Mouse (Mus musculus): Measurements from ENCODE around the gene Pcdh7. TPM values are rescaled to one million over a fixed set of nuclear protein-coding genes. Genes with fewer than 3 reads are reported as not detected.

Gene Pcdh7
- polyA plus RNA-seq, 1 experiment from 2014 or later: 23.9 TPM

DNA sequence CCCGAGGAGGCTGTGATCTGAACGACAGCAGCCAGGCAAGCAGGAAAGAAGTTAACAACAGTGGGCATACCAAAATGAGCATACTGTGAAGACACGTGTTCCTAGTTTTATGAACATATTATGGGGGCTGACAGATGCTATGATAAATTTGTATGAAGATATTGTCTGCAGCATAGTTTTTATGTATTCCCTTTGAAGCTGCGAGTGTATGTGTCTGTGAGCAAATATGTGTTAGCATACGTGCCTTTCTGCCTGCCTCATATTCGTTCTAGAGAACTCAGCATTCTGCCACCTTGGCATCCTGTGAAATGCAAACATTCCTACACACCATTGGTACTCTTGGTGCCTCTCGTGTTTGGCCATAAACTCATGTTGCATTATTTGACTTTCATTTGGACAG is 307.4 kb downstream of the Pcdh7 start:
- 86% methylated on average over 7 of the region's 7 CpGs for WGBS
- H3K9me3 ChIP-seq: no peaks in the 10 kb centered on the region
- H3K27ac ChIP-seq: no peak overlapping the region
- no peak for DNase-seq (ENCODE audit: low spot score)
- H3K27me3 ChIP-seq (ENCODE audit: insufficient read depth, poor library complexity, severe bottlenecking): no peaks in the 10 kb centered on the region
- H3K4me1 ChIP-seq: no peaks in the 10 kb centered on the region
- peaks cover 1% of the 10 kb centered on the region; the same call in 1 of the 2 replicates for H3K36me3 ChIP-seq
- no peak overlapping the region for H3K4me3 ChIP-seq

DNA sequence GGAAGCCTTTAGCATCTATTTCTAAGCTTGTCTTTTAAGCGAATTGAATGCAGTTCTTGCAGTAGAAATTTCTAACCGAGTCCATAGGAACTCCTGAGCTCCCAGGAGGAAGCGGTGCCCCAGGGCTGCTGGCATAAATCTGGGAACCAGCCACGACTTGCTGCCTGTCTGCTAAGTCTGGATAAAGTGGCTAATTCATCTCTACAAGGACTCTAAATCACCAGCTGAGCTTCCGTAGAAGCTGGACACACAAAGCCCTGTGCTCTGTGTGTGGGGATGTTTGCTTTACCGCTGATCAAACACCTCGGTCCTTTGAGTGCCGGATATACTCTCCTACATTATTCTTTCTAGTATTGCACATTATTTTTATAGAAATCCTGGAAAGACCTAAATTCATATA is 308.0 kb downstream of the Pcdh7 start:
- no peaks in the 10 kb centered on the region for H3K9me3 ChIP-seq
- H3K27me3 ChIP-seq (ENCODE audit: insufficient read depth, poor library complexity, severe bottlenecking): no peaks in the 10 kb centered on the region
- H3K27ac ChIP-seq: no peak overlapping the region
- H3K4me3 ChIP-seq: no peak overlapping the region
- no peaks in the 10 kb centered on the region for H3K4me1 ChIP-seq
- DNase-seq (ENCODE audit: low spot score): no peak
- H3K36me3 ChIP-seq: peaks cover 2% of the 10 kb centered on the region; the same call in 1 of the 2 replicates
- WGBS: 67% methylated on average over 8 of the region's 8 CpGs

DNA sequence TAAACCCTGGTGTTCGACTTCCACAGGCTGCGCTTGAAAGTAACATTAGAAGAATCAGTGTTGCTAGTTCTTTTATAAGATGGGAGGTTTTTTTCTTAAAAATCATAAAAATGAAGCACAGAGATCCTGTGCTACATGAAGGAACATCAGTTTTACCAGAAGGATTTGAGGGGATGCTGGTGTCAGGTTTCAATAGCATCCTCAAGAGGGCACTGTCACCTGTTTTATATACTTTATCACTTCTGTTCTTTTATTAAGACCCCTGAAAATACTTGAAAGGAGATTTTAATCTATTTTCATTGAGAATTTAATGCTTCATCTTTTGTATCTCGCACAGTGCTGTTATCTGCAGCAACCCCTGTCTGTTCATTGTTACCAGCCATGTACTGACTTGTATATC is 322.1 kb downstream of the Pcdh7 start:
- WGBS: 62% methylated on average over 3 of the region's 3 CpGs
- Histone ChIP-seq H3K4me1 (no peaks in the 10 kb centered on the region), H3K27ac (no peak overlapping the region), H3K9me3 (no peaks in the 10 kb centered on the region), H3K36me3 (no peaks in the 10 kb centered on the region), H3K27me3 (ENCODE audit: insufficient read depth, poor library complexity, severe bottlenecking) (no peaks in the 10 kb centered on the region), H3K4me3 (no peak overlapping the region)
- DNase-seq (ENCODE audit: low spot score): no peak

DNA sequence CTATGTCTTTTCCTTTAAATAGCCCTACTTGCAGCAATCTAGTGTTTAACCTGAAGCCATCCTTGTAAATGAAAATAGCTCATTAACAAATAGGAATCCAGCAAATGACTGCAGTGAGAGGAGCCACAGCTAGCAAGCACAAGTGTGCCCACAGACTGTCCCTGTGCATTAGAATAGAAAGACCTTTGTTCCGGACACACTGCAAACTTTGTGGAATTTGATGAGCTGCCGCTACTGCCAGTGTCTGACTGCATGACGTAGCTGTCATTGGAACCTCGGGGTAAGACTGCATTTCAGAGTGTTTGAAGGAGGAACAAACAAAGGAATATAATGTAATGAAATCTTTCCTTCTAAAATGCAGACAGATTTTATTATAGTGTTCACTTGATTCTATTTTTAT is 326.4 kb downstream of the Pcdh7 start:
- Histone ChIP-seq H3K36me3 (no peaks in the 10 kb centered on the region), H3K27me3 (ENCODE audit: insufficient read depth, poor library complexity, severe bottlenecking) (no peaks in the 10 kb centered on the region), H3K27ac (no peak overlapping the region), H3K9me3 (no peaks in the 10 kb centered on the region), H3K4me1 (no peaks in the 10 kb centered on the region), H3K4me3 (no peak overlapping the region)
- DNase-seq (ENCODE audit: low spot score): no peak
- WGBS: 66% methylated on average over 4 of the region's 4 CpGs

DNA sequence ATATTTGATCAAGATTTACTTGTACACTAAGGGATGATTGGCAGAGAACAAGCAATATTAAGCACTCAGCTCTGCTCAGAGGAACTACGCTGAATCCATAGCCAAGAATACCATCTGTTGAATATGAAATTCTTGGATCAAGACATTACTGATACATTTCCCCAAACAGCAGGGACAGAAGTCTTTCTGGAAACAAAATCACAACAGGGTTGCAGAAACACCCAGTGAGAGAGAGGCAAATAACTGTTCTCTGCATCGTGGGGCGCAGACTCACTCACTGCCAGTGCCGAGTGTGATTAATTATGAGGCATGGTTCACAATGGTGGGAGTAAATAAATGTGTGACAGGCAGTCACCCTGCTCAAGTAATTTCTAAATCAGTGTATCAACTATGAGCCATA is 363.3 kb downstream of the Pcdh7 start:
- H3K4me1 ChIP-seq: peaks cover 16% of the 10 kb centered on the region
- peak overlapping the region; percentile 18; the same call in 1 of the 2 replicates for H3K27ac ChIP-seq
- no peaks in the 10 kb centered on the region for H3K27me3 ChIP-seq (ENCODE audit: insufficient read depth, poor library complexity, severe bottlenecking)
- WGBS: 83% methylated on average over 4 of the region's 4 CpGs
- H3K9me3 ChIP-seq: no peaks in the 10 kb centered on the region
- no peak overlapping the region for H3K4me3 ChIP-seq
- DNase-seq (ENCODE audit: low spot score): no peak
- H3K36me3 ChIP-seq: no peaks in the 10 kb centered on the region

DNA sequence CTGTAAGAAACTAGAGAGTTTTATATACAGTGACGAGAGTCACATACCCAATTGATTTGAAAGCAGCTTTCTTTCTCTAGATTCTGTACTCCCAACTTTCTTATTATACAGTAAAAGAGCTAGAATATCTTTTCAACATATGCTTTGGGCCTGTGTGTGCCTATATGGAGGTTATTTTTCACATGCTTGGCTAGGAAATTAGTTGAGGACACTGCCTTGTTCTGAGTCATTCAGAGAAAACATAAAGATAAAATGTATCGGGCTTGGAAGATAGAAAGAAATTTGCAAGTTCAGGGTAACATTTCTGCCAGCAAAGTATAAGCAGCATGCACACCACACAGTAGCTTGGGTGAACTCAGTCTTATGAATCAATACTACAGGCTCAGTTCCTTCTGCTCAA is 364.5 kb downstream of the Pcdh7 start:
- Histone ChIP-seq H3K9me3 (no peaks in the 10 kb centered on the region), H3K27me3 (ENCODE audit: insufficient read depth, poor library complexity, severe bottlenecking) (no peaks in the 10 kb centered on the region), H3K4me1 (peaks cover 16% of the 10 kb centered on the region), H3K27ac (peak overlapping the region; percentile 83), H3K4me3 (no peak overlapping the region), H3K36me3 (no peaks in the 10 kb centered on the region)
- 66% methylated on average over 2 of the region's 2 CpGs for WGBS
- no peak for DNase-seq (ENCODE audit: low spot score)

DNA sequence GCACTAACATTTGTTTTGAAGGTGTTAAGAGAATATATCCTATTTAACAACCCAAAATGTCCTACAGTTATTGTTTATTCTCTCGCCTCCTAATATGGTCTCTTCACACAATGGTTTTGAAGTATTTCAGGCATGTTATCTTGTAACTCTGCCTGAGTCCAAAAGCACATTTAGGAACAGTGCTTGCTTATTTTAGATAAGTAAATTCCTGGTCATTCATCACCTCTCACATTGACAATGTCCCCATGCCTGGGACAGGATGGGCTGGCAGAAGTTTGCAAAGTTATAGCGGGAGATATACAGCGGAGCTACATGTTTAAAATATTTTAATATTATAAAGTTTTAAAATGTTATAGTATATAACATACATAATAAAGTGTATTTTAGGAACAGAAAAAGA is 365.3 kb downstream of the Pcdh7 start:
- Histone ChIP-seq H3K4me3 (no peak overlapping the region), H3K27me3 (ENCODE audit: insufficient read depth, poor library complexity, severe bottlenecking) (no peaks in the 10 kb centered on the region), H3K27ac (no peak overlapping the region), H3K36me3 (no peaks in the 10 kb centered on the region), H3K4me1 (peaks cover 16% of the 10 kb centered on the region), H3K9me3 (no peaks in the 10 kb centered on the region)
- no peak for DNase-seq (ENCODE audit: low spot score)
- WGBS: 23% methylated on average over 3 of the region's 3 CpGs

DNA sequence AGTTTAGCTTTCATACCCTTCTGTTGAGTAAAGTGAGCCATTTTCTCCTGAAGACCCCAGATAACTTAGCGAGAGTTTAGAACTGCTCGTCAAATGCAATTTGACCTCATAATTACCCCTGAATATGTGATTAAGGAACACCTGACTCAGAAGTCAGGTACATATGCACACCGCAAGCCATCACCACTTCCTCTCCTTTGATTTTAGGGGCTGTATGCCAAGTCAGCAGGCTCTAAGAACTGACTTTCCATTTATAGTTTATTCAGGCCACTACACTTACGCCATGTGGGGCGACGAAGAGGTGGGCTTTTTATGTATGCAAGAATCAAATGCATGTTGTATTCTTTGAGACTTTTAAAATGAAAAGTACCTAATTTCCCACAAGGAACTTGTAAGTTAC is 366.2 kb downstream of the Pcdh7 start:
- H3K36me3 ChIP-seq: no peaks in the 10 kb centered on the region
- WGBS: 52% methylated on average over 6 of the region's 6 CpGs

DNA sequence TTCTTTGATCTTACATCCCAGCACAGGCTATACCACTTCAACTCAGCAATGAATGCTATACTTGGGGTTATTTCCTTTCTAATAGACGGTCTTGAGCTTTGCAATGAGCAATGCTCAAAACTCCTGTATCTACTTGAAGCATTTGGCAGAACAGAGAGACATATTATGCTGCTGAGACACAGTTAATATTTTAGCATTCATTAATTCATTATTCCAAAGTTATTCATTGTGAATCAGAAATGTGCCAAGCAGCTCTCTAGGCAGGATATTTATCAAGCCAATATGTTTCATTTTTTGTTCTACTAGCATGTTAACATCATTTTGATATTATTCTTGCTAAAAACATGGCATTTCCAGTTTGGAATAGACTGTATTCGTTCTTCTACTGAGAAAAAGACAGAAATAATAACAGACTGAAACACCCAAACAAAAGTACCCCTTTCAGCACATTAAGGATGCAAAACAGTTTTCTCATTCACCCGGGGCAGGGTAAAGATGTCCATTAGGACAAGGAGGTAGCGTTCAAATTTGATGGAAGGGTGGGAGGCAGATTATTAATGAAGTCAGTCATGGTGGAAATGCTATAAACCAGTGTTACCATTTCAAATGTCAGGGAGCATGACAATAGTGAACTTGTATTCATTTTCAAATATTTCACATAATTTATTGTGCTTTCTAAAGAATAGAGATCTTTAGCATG is 391.0 kb downstream of the Pcdh7 start:
- WGBS: 91% methylated on average over 4 of the region's 4 CpGs

More for the DNA sequence above, 366.2 kb downstream of the Pcdh7 start:
- Histone ChIP-seq H3K27me3 (ENCODE audit: insufficient read depth, poor library complexity, severe bottlenecking) (no peaks in the 10 kb centered on the region), H3K9me3 (no peaks in the 10 kb centered on the region), H3K27ac (peak overlapping the region; percentile 67), H3K4me3 (no peak overlapping the region), H3K4me1 (peaks cover 16% of the 10 kb centered on the region)
- DNase-seq (ENCODE audit: low spot score): no peak

DNA sequence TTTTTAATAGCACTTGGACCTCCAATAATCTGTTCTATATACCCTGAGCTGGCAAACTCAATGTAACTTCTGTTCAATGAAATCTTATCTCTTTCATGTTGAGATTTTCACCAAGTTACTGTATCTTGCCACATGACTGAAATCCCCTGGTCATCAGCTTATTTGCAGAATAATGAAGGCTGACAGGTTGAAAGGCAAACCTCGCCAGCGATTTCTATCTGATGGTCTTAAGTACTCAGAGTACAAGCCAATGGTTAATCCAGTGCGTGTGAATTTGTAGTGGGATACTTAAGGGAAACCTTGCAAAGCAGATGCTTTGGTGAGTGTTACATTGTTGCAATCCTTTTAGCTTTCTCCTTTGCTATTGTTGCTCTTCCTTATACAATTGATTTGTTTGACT is 398.3 kb downstream of the Pcdh7 start:
- Histone ChIP-seq H3K36me3 (no peaks in the 10 kb centered on the region), H3K4me1 (peaks cover 4% of the 10 kb centered on the region), H3K4me3 (no peak overlapping the region), H3K27ac (no peak overlapping the region), H3K27me3 (ENCODE audit: insufficient read depth, poor library complexity, severe bottlenecking) (no peaks in the 10 kb centered on the region), H3K9me3 (no peaks in the 10 kb centered on the region)
- 58% methylated on average over 3 of the region's 3 CpGs for WGBS
- no peak for DNase-seq (ENCODE audit: low spot score)

More for the DNA sequence above, 391.0 kb downstream of the Pcdh7 start:
- Histone ChIP-seq H3K4me1 (peaks cover 12% of the 10 kb centered on the region; the same call in 1 of the 2 replicates), H3K4me3 (no peak overlapping the region), H3K27me3 (ENCODE audit: insufficient read depth, poor library complexity, severe bottlenecking) (no peaks in the 10 kb centered on the region), H3K9me3 (no peaks in the 10 kb centered on the region), H3K27ac (no peak overlapping the region), H3K36me3 (no peaks in the 10 kb centered on the region)
- no peak for DNase-seq (ENCODE audit: low spot score)

DNA sequence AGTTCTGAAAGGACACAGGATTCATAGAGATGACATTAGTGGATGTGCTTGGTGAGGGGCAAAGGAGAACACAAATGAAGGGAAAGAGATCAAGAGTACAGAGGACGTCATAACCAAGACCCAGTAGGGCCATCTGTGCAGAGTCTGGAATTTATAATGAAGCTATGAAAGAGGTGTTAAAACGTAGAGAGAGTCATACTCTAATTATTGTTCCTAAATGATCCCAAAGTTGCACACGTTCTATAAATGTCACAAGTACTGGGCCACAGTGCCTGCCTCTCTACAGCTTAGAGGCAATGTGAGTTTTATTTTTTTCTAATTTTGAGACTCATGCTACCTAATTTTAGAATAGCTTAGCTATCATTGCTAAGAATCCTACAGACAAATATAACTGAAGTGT is 400.1 kb downstream of the Pcdh7 start:
- no peak for DNase-seq (ENCODE audit: low spot score)
- no peaks in the 10 kb centered on the region for H3K27me3 ChIP-seq (ENCODE audit: insufficient read depth, poor library complexity, severe bottlenecking)
- H3K27ac ChIP-seq: no peak overlapping the region
- H3K4me1 ChIP-seq: peaks cover 4% of the 10 kb centered on the region
- no peaks in the 10 kb centered on the region for H3K36me3 ChIP-seq
- no peaks in the 10 kb centered on the region for H3K9me3 ChIP-seq
- WGBS: 71% methylated on average over 3 of the region's 3 CpGs
- H3K4me3 ChIP-seq: no peak overlapping the region

DNA sequence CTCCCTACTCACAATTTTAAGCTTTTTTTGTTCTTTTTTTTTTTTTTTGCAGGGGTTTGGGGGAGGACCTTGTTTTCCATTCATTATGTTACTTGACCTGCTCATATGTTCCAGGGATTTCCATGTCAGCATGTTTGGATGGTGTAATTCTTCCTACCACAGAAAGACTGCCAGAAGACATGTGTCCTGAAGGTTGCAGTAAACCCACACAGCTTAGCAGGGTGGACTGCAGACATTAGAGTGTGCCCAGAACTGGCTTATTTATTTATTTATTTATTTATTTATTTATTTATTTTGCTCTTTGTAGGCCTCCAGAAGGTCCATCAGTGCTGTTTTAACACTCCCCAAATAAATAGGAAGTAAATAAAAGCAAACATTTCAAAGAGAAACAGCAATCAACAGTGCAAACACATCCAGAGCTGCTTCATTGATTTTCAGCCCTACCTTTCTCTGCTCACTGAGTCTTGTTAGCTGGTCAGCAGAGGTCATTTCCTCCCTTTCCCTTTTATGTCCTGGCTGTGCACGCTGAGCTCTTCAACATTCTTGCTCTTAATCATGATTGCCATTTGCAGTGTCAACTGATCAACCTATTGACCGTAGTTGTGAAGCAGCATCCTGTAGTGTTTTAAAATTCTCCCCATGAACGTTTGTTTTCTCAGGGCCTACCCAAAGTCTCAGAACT is 401.3 kb downstream of the Pcdh7 start:
- no peak for DNase-seq (ENCODE audit: low spot score)
- Histone ChIP-seq H3K27me3 (ENCODE audit: insufficient read depth, poor library complexity, severe bottlenecking) (no peaks in the 10 kb centered on the region), H3K4me1 (peaks cover 4% of the 10 kb centered on the region), H3K36me3 (no peaks in the 10 kb centered on the region), H3K4me3 (no peak overlapping the region), H3K27ac (no peak overlapping the region), H3K9me3 (no peaks in the 10 kb centered on the region)
- WGBS: 13% methylated on average over 3 of the region's 3 CpGs

DNA sequence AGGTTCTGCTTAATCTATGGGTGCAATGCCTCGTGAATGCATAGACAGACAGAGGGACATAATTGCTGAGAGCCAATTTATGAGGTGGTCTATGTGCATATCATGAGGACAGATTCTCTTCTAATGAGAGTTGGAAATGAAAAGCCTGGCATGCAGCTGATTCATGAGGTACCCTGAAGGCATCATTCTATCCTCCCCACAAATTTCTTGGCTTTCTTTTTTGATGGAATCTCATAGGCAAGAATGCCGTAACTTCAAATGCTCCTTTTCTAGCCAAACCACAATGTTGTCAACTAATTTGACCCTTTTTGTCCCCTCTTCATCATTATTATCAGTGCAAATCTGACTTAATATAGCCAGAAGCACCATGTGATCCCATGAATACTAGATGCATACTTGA is 426.1 kb downstream of the Pcdh7 start:
- H3K27ac ChIP-seq: no peak overlapping the region
- no peaks in the 10 kb centered on the region for H3K4me1 ChIP-seq
- no peaks in the 10 kb centered on the region for H3K36me3 ChIP-seq
- no peaks in the 10 kb centered on the region for H3K9me3 ChIP-seq
- WGBS: 82% methylated on average over 2 of the region's 2 CpGs
- no peak for DNase-seq (ENCODE audit: low spot score)
- H3K4me3 ChIP-seq: no peak overlapping the region
- no peaks in the 10 kb centered on the region for H3K27me3 ChIP-seq (ENCODE audit: insufficient read depth, poor library complexity, severe bottlenecking)
